Mouse (Mus musculus): ENCODE data around the gene Vezt.

Vezt gene

DNA sequence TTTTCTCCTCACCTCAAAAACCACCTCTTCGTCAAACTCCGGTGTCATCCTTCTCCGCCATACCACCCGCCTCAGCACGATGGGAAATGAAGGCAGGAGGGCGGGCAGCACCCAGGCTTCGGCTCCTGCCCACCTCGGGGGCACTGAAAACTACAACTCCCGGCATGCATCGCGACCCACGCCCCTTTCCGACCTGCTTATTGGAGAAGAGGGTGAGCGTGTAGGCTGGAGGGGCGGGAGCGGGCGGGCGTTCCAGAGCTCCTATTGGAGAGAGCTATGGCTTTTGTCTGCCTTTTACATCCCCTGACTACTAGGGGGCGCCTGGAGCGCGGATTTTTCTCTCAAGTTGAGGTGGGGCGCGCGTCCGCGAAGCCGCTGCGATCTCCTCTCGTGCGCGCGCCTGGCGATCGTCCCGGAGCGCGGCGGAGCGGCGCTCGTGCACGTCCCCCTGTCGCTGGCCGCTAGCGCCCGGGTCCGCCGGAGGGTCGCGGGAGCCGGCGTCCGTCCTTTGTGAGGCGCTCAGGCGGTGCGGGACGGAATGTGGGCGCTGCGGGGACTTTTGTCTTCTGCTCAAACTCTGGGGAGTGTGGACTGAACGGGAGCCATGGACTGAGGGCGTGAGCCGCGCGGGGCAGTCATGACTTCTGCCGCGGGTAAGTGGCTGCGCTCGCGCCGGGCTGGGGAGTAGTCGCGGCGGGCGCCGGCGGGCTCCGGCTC is at the start of gene Vezt, which contains the start of gene Fgd6:
Vezt (minus strand) TSS at position 160 of the 717 bp plus-strand sequence.
Fgd6 (plus strand) TSS at position 344 of the 717 bp plus-strand sequence.
- DNase-seq (ENCODE audit: extremely low read depth, insufficient read length, low spot score), result peak; percentile 98

DNA sequence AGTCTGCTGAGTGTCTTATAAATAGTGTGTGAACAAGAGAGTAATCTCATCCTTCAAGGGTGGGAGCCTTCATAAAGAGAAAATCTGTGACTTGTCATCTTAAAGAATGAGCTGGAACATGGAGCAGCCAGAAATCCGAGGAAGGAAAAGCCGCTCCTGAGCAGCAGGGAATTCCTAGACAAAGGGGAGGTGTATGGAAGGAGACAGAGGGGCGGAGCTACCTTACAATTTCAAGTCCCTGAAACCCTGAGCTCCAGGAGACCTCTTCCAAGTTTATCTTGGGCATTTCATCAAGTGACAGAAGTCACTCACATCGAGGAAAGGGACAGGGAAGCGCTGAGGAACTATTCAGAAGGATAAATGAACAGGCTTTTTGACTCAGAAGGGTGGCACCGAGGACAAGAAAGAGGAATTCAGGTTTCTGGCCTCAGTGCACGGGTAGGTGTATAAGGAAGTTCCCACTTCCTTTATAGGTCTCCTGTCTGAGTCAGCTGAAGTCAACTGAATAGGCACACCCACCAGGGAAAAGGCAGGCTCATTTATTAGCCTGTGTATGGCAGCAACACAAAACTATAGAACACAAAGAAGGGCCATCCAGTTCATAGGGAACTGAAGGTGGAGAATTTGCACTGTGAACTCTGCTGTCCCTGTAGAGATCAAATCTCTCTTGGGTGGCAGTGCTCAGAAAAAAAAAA is 46.6 kb upstream of the Vezt start:
- DNase-seq (ENCODE audit: extremely low read depth, insufficient read length, low spot score), result no peak

DNA sequence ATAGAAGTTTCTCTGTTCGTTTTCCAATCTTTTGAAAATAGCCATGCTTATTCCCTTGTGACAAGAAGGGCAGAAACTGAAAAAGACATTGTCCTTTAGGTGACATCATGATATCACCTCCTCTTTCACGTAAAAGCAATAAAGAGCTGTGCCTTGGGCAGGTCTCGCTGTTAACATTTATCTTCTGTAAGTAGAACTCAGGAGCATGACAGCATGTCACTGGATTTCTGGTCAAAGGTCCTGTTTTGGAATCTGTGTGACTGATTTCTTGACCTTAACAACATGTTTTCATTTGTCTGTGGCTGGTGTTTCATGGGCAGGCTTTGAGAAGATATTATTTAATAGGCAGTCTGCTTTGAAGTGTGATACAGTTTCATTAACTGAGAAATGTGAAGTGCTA is 45.1 kb upstream of the Vezt start:
- no peak for DNase-seq (ENCODE audit: extremely low read depth, insufficient read length, low spot score)

DNA sequence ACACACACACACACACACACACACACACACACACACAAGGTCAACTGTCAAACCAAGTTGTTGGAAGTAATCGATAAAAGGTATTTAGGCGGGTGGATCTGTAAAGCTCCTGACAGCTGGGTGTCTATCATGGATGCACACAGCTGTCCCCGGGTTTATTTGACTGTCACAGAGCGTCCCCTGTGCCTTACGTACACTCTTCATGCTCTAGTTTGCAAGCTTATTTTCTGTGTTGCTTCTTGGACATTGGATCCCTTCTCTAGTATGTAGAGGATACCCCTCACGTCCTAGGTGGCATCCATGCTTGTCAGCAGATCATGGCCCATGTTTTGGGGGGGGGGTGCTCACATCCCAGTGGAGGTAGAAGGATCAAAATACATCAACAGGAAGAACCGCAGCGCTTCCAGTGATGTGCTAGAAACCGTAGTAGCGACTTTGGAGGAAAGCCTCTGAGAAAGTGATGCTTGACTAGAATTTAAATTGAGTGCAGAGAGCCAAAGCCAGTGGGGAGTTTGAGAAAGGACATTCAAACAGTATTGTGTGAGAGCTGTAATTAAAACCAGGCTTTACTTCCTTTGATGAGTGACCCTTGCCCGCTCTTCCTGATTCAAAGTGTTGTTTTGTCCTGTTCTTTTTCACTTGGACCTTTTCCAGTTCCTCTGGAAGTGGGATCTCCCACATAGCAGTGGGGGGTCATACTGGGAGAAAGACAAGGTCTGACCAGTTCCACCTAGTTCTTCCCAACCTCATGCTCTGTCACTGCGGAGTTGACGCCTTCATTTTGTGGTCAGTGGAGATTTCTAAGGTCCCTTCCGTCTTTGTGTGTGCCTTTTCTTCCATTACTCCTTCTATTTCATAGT is 41.6 kb upstream of the Vezt start:
- DNase-seq (ENCODE audit: extremely low read depth, insufficient read length, low spot score), result no peak

DNA sequence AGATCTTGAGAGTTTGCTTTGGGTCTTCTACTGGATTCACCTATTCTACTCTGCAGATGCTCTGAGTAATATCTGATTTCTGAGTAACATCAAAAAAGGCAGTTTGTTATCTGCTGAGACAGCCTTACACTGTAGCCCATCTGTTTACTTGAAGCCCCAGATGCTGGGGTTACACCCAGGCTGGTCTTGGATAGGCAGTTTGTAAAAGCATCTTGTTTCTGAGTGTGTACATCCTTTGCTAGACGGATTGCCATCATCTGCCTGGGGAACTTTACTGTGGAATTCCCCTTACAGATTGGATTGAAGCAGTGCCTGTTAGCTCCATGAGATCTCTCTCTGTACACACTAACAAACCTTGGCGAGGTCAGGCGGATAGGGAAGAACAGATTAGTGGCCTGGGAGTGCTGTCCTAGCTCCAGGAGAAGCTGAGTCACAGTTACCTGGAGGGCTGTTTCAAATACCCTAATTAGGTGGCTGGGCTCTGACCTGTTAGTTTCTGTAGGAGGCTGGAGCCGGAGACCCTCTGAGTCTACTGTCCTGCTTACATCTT is 37.4 kb upstream of the Vezt start:
- no peak for DNase-seq (ENCODE audit: extremely low read depth, insufficient read length, low spot score)

DNA sequence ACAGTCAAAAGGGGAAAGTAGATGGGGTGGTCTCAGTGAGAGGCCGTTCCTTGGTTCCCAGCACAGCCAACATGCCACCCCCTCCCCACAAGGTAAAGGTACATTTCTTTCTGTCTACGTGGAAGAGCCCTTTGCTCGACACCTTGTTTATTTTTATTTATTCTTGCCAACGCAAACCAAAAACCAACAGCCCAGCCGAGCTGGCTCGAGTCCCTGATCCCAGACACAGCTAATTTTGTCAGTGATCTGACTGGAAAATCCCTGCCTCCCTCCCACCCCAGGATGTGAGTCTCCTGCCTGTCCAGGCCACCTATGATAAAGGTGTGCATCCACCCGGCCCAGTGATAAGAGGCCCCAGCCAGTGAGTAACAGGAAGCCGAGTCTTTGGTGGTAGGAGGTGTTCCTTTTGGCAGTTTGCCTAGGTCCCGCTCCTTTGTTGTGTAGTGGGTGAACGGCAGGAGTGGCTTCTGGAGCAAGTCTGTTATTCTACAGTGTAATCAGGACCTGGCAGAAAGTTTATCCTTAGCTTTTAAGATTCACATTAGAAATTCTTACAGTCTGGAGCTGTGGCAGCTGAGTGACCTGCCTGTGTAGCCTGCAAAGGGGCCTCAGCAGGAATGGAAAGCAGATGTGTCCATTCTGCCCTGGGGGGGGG is 36.8 kb upstream of the Vezt start:
- no peak for DNase-seq (ENCODE audit: extremely low read depth, insufficient read length, low spot score)

DNA sequence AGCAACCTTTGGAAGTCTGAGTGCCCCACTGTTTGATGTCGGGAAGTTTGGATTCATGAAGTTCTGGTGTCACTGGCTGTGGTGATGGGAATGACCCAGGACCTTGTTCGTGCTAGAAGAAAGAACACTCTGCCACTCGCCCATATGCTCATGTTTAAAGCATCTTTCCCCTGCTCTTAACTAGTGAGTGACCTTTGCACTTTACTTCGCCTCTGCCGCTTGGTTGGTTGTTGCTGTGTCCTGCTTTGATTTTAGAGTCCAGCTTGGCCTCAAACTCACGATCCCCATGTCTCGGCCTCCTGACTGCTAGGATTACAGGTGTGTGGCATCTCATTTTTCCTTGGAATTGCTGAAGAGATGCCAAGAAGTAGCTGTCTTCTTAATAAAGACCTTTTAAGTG is 36.0 kb upstream of the Vezt start:
- DNase-seq (ENCODE audit: extremely low read depth, insufficient read length, low spot score), result no peak

DNA sequence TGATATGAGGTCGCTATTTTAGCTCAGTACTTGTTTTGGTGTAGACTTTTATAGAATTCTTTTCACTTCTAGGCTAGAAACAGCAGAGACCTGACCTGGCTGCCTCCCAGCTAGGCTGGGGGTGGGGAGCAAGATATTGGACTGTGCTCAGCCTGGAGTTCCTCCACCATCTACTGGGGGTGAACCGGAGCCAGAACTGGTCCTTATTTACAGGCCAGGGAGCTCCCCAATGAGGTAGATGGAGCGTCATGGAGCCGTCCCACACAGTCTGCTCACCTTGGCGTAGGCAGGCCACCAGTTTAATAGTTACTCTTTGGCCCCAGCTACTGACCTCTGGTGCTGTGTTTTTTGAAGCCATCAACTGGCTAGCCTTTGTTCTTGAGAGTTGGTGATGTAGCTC is 33.1 kb upstream of the Vezt start:
- DNase-seq (ENCODE audit: extremely low read depth, insufficient read length, low spot score), result no peak

DNA sequence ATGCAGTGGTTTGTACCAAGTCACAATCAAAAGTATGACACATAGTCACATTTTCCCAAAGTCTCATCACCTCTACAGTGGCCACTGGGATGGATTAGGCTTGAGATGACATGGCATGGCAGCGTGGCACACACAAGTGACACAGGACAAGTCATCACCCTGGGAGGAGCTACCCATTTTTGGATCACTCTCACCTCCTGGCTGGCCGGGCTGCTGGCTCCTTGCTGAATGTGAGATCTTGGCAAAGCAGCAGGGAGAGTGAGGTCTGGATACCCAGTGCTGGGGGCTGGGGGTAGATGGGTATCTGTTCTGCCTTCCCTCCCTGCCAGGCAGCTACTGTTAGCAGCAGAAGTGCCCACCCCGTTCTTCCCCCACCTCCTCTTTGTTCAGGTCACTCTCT is 31.3 kb upstream of the Vezt start:
- DNase-seq (ENCODE audit: extremely low read depth, insufficient read length, low spot score), result no peak

DNA sequence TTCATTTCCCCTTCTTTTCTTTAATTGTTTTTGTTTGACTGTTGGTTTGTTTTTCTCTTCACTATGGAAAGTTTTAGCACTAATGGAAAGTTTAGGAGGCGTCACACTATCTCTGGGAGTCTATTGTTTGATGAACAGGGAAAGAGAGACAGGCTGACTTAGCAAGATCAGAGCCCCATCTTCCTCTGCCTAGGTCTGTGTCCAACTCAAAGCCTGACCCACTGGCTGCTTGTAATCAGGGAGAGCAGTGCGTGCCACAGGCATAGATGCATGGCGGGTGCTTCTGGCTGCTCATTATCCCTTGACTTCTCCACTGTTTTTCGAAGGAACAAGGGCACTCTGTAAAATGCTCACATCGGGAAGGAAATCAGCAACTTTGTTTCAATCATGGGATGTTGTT is 26.7 kb upstream of the Vezt start:
- no peak for DNase-seq (ENCODE audit: extremely low read depth, insufficient read length, low spot score)

DNA sequence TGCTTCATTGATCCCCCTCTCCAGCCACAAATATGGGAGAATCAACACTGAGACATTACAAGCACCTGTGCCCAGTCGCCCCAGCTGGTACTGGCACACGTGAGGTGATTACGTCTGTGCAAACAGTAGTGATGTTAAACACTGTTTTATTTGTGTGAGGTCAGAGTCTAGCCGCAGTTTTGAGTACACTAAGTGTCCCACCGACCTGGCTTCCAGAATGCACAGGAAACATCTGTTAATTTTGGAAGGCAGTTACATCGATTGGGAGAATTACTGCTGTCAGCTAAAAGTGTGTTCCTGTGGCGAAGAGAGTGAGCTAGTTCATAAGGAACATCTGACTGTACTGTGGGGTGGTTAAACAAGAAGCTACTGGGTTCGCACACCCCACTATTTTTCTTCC is 24.6 kb upstream of the Vezt start:
- DNase-seq (ENCODE audit: extremely low read depth, insufficient read length, low spot score), result no peak

DNA sequence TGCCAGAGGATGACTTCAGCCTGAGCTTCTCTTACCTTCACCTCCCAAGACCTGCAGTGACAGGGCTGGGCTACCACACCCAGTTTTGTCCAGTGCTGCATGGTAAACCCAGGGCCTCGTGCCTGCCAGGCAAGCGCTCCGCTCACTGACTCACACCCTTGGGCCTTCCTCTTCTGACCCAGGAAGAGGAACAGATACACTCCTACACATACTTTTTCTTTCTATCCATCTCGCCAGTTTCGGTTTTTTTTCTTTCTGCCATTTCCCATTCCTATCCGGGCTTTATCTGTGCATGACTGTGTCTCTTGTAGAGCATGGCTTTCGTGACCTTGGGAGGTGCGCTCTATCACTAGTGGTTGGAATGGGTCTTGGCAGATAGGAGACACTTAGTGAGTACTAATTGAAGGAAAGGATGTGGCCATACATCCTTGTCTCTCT is 24.0 kb upstream of the Vezt start:
- no peak for DNase-seq (ENCODE audit: extremely low read depth, insufficient read length, low spot score)

DNA sequence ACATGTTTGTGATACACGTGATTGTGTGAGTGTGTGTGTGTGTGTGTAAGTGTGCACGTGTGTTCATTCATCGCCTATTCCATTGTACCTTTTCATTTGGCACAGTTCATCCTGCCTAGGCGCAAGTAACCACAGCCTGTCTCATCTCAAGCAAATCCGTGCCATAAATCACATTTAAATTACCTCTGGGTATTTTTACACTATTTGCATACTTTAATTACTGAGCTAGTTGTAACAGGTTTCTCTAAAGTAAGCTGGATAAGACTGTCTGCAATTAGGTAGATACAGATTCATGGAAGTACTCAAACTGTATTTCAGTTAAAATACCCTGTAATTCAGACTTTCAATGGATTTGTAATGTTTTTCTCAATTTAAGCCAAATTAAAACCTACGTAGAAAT is 20.9 kb upstream of the Vezt start:
- no peak for DNase-seq (ENCODE audit: extremely low read depth, insufficient read length, low spot score)

DNA sequence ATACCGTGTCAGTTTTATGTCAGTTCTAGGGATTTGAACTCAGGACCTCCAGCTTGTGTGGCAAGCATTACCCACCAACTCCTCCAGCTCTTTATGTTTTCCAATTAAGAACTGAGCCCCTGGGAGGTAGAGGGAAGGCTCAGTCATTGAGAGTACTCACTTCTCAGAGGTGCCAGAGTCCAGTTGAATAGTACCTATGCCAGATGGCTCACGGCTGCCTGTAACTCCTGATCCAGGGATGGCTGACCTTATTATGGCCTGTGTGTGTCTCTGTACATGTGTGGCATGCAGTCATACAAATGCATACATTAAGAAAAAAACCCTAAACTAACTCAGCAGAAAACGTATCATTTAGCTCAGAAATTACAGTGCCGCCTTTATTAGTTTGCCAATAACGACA is 15.1 kb upstream of the Vezt start:
- DNase-seq (ENCODE audit: extremely low read depth, insufficient read length, low spot score), result no peak

DNA sequence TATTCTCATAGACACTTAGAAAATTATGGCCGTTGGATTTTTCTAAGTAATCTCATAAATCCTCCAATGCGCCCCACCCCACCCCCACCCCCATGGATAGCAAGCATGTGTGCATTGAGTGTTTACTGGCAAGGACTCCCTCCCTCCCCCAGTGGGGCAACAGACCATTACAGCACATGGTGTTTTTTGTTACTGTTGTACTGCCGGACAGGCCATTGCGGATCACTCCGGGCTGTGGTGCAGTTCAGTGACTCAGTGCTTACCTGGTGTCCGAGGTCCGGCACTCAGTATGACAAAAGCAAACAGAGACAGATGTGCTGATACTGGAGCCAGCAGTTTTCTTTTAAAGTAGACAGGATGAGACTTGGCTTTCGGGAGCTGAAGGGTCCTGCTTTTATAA is 13.5 kb upstream of the Vezt start:
- DNase-seq (ENCODE audit: extremely low read depth, insufficient read length, low spot score), result no peak

DNA sequence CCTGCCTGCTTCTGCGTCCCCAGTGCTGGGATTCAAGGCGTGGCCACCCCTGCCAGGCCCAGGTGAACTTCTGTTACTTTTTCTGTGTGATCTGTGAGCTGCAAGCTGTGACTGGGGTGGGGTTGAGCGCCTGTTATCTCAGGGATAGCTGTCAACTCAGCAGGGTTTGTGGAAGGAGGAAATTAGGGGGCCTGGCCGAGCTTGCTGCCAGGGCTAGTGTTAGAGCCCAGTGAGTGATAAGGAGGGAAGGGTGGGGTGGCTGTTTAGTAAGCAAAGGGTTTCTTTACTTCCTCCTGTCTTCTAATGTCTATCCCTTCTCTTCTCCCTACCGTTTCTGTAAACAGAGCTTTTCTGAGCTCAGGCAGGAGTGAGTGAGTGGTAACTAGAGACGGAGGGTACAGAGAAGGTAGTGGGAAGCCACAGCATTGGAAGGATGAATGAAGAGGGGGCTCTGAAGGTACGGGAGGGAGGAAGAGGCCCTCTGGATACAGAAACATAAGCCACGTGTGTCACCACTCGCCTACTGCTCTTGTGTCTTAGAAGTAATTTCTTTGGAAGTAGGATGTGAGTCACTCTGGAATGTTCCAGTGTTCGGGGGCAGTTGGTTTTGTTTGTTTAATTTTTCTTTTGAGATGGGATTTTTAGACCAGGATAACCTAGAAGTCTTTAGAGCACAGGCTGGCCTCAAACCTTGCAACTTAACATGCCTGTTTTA is 12.4 kb upstream of the Vezt start:
- DNase-seq (ENCODE audit: extremely low read depth, insufficient read length, low spot score), result no peak

DNA sequence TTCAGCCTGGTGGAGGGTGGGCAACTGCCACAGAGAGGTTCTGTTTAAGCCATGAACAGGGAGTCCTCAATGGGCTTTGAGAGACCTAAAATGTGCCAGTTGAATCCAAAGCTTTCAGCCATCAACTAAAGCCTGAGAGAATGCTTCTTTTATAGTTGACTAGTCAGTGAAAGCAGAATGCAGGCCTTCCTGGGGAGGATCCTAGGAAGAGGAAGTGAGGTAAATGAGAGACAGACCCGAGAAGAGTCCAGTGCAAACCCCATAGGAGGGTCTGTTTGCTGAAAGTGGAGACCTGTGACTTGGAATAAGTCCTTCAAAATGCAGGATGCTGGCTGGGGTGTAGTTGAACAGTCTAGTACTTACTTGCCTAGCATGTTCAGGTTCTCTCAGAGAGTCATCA is 11.4 kb upstream of the Vezt start:
- DNase-seq (ENCODE audit: extremely low read depth, insufficient read length, low spot score), result no peak

DNA sequence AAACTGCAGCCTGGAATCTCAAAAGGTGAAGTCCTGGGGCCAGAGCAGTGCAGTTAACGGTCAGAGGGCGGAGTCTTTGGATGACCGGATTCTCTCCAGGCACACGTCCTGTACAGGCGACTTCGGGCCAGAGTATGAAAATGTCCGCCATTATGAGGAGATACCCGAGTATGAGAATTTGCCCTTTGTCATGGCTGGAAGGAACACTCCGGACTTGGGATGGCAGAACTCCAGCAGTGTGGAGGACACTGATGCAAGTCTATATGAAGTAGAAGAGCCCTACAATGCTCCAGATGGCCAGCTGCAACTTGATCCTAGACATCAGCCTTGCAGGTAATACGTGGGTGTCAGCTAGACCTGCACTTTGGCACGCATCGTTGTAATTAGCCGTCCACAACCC is 9.7 kb upstream of the Vezt start:
- DNase-seq (ENCODE audit: extremely low read depth, insufficient read length, low spot score), result no peak

DNA sequence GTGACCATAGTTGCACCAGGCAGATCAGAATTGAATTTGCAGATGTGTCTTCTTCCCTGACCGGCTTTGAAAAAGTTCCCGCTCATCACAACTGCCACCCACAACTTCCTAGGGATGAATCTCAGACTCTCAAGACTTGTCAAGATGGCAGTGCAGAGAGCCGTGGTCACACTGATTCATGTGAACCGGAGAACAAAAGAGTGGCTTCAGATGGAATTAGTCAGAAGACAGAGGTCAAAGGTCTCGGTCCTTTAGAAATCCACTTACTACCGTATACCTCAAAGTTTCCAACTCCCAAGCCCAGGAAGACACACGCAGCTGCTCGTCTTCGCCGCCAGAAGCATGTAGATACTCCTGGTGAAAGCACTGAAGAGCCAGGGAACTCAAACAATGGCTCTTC is 8.3 kb upstream of the Vezt start:
- DNase-seq (ENCODE audit: extremely low read depth, insufficient read length, low spot score), result no peak
